Mouse (Mus musculus) megakaryocyte-erythroid progenitor cell, adult 5-6 weeks (primary cell): ENCODE data around the gene Mybpc3. TPM values are rescaled to one million over a fixed set of nuclear protein-coding genes. Genes with fewer than 3 reads are reported as not detected.

ENCODE experiments used
- total RNA-seq, 2 experiments: library from RNA; stranded (forward) in 1 of 2; stranded (reverse) in 1 of 2; fragments of 200-1000, 215-1000 nt in 1 of 2; fragments of >200 nt in 1 of 2; fragmentation: Nextera tagmentation in 1 of 2; gene quantifications; 2 replicates each; pipeline ENCODE4 v1.2.3; 2014 to 2017

Gene Mybpc3
- total RNA-seq, 2 experiments from 2014 or later = 0.42 TPM; not detected in 1

Other genes with a start within 250 kb of the Mybpc3 start
- not detected in 2 replicates for gene C1qtnf4, start 232.3 kb upstream of the Mybpc3 start, total RNA-seq (2014; fragmentation: Nextera tagmentation)
- gene C1qtnf4, start 232.3 kb upstream of the Mybpc3 start, total RNA-seq (2017) = not detected in 2 replicates
- 14.3 and 18.7 TPM in 2 replicates for gene Kbtbd4, start 213.4 kb upstream of the Mybpc3 start, total RNA-seq (2014; fragmentation: Nextera tagmentation)
- gene Kbtbd4, start 213.4 kb upstream of the Mybpc3 start, total RNA-seq (2017) = 28.6 and 32.0 TPM in 2 replicates
- 200 and 247 TPM in 2 replicates for gene Ndufs3, start 213.3 kb upstream of the Mybpc3 start, total RNA-seq (2014; fragmentation: Nextera tagmentation)
- gene Ndufs3, start 213.3 kb upstream of the Mybpc3 start, total RNA-seq (2017) = 96.1 and 109 TPM in 2 replicates
- gene Celf1, start 177.8 kb upstream of the Mybpc3 start, total RNA-seq (2014; fragmentation: Nextera tagmentation) = 82.1 and 92.9 TPM in 2 replicates
- 57.9 and 75.2 TPM in 2 replicates for gene Celf1, start 177.8 kb upstream of the Mybpc3 start, total RNA-seq (2017)
- not detected in 2 replicates for gene Rapsn, start 82.5 kb upstream of the Mybpc3 start, total RNA-seq (2014; fragmentation: Nextera tagmentation)
- gene Rapsn, start 82.5 kb upstream of the Mybpc3 start, total RNA-seq (2017) = 0.80 TPM in 1 of 2 replicates, not detected in the other
- gene Psmc3, start 64.1 kb upstream of the Mybpc3 start, total RNA-seq (2014; fragmentation: Nextera tagmentation) = 172 and 200 TPM in 2 replicates
- gene Psmc3, start 64.1 kb upstream of the Mybpc3 start, total RNA-seq (2017) = 297 and 355 TPM in 2 replicates
- gene Slc39a13, start 47.7 kb upstream of the Mybpc3 start, total RNA-seq (2014; fragmentation: Nextera tagmentation) = 18.9 and 21.3 TPM in 2 replicates
- gene Slc39a13, start 47.7 kb upstream of the Mybpc3 start, total RNA-seq (2017) = 6.4 and 10.6 TPM in 2 replicates
- gene Spi1, start 35.8 kb upstream of the Mybpc3 start, total RNA-seq (2014; fragmentation: Nextera tagmentation) = 5.9 and 10.4 TPM in 2 replicates
- 3.7 and 8.8 TPM in 2 replicates for gene Spi1, start 35.8 kb upstream of the Mybpc3 start, total RNA-seq (2017)
- 35.5 and 48.2 TPM in 2 replicates for gene Madd, start 65.7 kb downstream of the Mybpc3 start, total RNA-seq (2014; fragmentation: Nextera tagmentation)
- gene Madd, start 65.7 kb downstream of the Mybpc3 start, total RNA-seq (2017) = 21.9 and 26.1 TPM in 2 replicates
- gene Nr1h3, start 84.7 kb downstream of the Mybpc3 start, total RNA-seq (2014; fragmentation: Nextera tagmentation) = 1.5 TPM in 1 of 2 replicates, not detected in the other
- not detected in 2 replicates for gene Nr1h3, start 84.7 kb downstream of the Mybpc3 start, total RNA-seq (2017)
- gene Acp2, start 84.7 kb downstream of the Mybpc3 start, total RNA-seq (2014; fragmentation: Nextera tagmentation) = 10.9 and 11.4 TPM in 2 replicates
- gene Acp2, start 84.7 kb downstream of the Mybpc3 start, total RNA-seq (2017) = 8.8 and 21.9 TPM in 2 replicates
- 16.9 and 32.3 TPM in 2 replicates for gene Ddb2, start 118.8 kb downstream of the Mybpc3 start, total RNA-seq (2014; fragmentation: Nextera tagmentation)
- gene Ddb2, start 118.8 kb downstream of the Mybpc3 start, total RNA-seq (2017) = 7.8 and 10.3 TPM in 2 replicates
- 0.25 TPM in 1 of 2 replicates, not detected in the other for gene Pacsin3, start 137.8 kb downstream of the Mybpc3 start, total RNA-seq (2014; fragmentation: Nextera tagmentation)
- gene Pacsin3, start 137.8 kb downstream of the Mybpc3 start, total RNA-seq (2017) = not detected in 2 replicates
- gene Arfgap2, start 146.8 kb downstream of the Mybpc3 start, total RNA-seq (2014; fragmentation: Nextera tagmentation) = 49.6 and 63.7 TPM in 2 replicates
- gene Arfgap2, start 146.8 kb downstream of the Mybpc3 start, total RNA-seq (2017) = 30.9 and 37.1 TPM in 2 replicates